Comparison of ENCODE assay signal across 9 mouse cellular contexts in genomic region chr14:61330996-61331561, GRCm38 (mm10). TPM values are rescaled to one million over a fixed set of nuclear protein-coding genes. Genes with fewer than 3 reads are reported as not detected.
A peak's percentile ranks its signal among the peaks of the same experiment; 100 is the strongest.
DNase-seq lines count a peak whose midpoint lies in the region; ATAC-seq and TF ChIP-seq lines count a peak whose summit lies in the region.
"Had no signal": no experiment of that assay in that cellular context is flagged by ENCODE, and none has a peak within 500 bp of the region (broad histone marks: within the 10 kb centered on the region; RNA-seq: fewer than 3 reads in every experiment).

No protein-coding gene starts in this region.

- peak overlapping the region; percentile 85 for H3K27ac ChIP-seq in forebrain, embryonic 14.5 days (ENCODE audit: low read depth, low read length)
- H3K27ac ChIP-seq in liver, postnatal 0 days (ENCODE audit: low read depth) = no peak overlapping the region
- H3K27ac ChIP-seq in neural tube, embryonic 14.5 days (ENCODE audit: low read depth, low read length) = 0 out of 2 replicates have a peak overlapping the region, but pooled peaks have one; percentile 34
- H3K27ac ChIP-seq: limb, embryonic 15.5 days had no signal

- H3K9ac ChIP-seq in forebrain, embryonic 14.5 days (ENCODE audit: low read length) = no peak overlapping the region
- H3K9ac ChIP-seq in liver, postnatal 0 days (replicated peaks) = no peak overlapping the region
- H3K9ac ChIP-seq in neural tube, embryonic 14.5 days (replicated peaks; ENCODE audit: low read depth, low read length) = no peak overlapping the region
- H3K9ac ChIP-seq: limb, embryonic 15.5 days had no signal

- no peaks in the 10 kb centered on the region for H3K36me3 ChIP-seq in E14TG2a.4 (ENCODE audit: insufficient read depth, low read length)
- no peaks in the 10 kb centered on the region for H3K36me3 ChIP-seq in forebrain, embryonic 14.5 days (ENCODE audit: control insufficient read depth, insufficient read depth, low read length)
- H3K36me3 ChIP-seq in liver, postnatal 0 days (replicated peaks; ENCODE audit: insufficient read depth, low read length) = no peaks in the 10 kb centered on the region
- no peaks in the 10 kb centered on the region for H3K36me3 ChIP-seq in neural tube, embryonic 14.5 days (ENCODE audit: control insufficient read depth, insufficient read depth, low read length)

- 8% methylated on average over 13 of the region's 13 CpGs for WGBS in forebrain, embryonic 14.5 days
- WGBS in large intestine, adult 2 months = 14% methylated on average over 13 of the region's 13 CpGs
- WGBS in liver, postnatal 0 days (ENCODE audit: insufficient replicate concordance) = 16% methylated on average over 13 of the region's 13 CpGs
- 9% methylated on average over 13 of the region's 13 CpGs for WGBS in neural tube, embryonic 14.5 days

- intact Hi-C loops in heart, postnatal 14 days (cut with DNase I) = loop anchor here (1.0 to 10.0 kb wide), 3 partner anchors 106 to 1124 kb away; partner anchors contain the start of genes Gucy1b2 and Kpna3

- no peak for TF ChIP-seq EP300 in liver, postnatal 0 days (IDR thresholded peaks at IDR 0.05; ENCODE audit: low read depth)

- no peaks in the 10 kb centered on the region for H3K9me3 ChIP-seq in E14TG2a.4 (ENCODE audit: low read length)
- H3K9me3 ChIP-seq in forebrain, embryonic 14.5 days (replicated peaks; ENCODE audit: control insufficient read depth, low read length) = no peaks in the 10 kb centered on the region
- H3K9me3 ChIP-seq in liver, postnatal 0 days (ENCODE audit: low read length) = no peaks in the 10 kb centered on the region
- no peaks in the 10 kb centered on the region for H3K9me3 ChIP-seq in neural tube, embryonic 14.5 days (ENCODE audit: control insufficient read depth, low read length)
- H3K9me3 ChIP-seq: limb, embryonic 15.5 days had no signal

- H3K4me1 ChIP-seq in E14TG2a.4 (replicated peaks; ENCODE audit: low read depth, low read length) = peaks cover 26% of the 10 kb centered on the region
- peaks cover 12% of the 10 kb centered on the region for H3K4me1 ChIP-seq in forebrain, embryonic 14.5 days (ENCODE audit: control insufficient read depth, insufficient read depth, low read length)
- H3K4me1 ChIP-seq in liver, postnatal 0 days (ENCODE audit: insufficient read depth) = no peaks in the 10 kb centered on the region; the same call in none of the 2 replicates
- peaks cover 3% of the 10 kb centered on the region; the same call in 1 of the 2 replicates for H3K4me1 ChIP-seq in neural tube, embryonic 14.5 days (ENCODE audit: control insufficient read depth, insufficient read depth, low read length)

- H3K4me2 ChIP-seq in forebrain, embryonic 14.5 days (ENCODE audit: low read length) = peak overlapping the region; percentile 29
- H3K4me2 ChIP-seq in liver, postnatal 0 days (ENCODE audit: low read depth, low read length) = no peak overlapping the region
- H3K4me2 ChIP-seq in neural tube, embryonic 14.5 days (ENCODE audit: low read depth, low read length) = peak overlapping the region; percentile 20; the same call in 1 of the 2 replicates
- H3K4me2 ChIP-seq: limb, embryonic 15.5 days had no signal

- peak overlapping the region; percentile 60 for H3K4me3 ChIP-seq in E14TG2a.4 (replicated peaks; ENCODE audit: low read length)
- H3K4me3 ChIP-seq in forebrain, embryonic 14.5 days (ENCODE audit: low read depth, low read length) = no peak overlapping the region
- no peak overlapping the region for H3K4me3 ChIP-seq in liver, postnatal 0 days (ENCODE audit: low read depth, low read length)
- H3K4me3 ChIP-seq in neural tube, embryonic 14.5 days (ENCODE audit: low read depth, low read length) = no peak overlapping the region
- H3K4me3 ChIP-seq: limb, embryonic 15.5 days had no signal

- peak; percentile 78 for ATAC-seq in forebrain, embryonic 14.5 days
- peak; percentile 84 for ATAC-seq in liver, postnatal 0 days
- ATAC-seq in neural tube, embryonic 14.5 days (ENCODE audit: low read depth) = peak; percentile 84

- DNase-seq in c-Kit-positive CD71-positive TER-119-positive erythroid progenitor cells, embryonic 14.5 days (ENCODE audit: low spot score) = peak; percentile 81
- peak; percentile 95 for DNase-seq in forebrain, embryonic 14.5 days (ENCODE audit: low spot score)
- DNase-seq in heart, postnatal 14 days = peak; percentile 86 to 91
- DNase-seq in large intestine, adult 2 months (ENCODE audit: low read depth, low spot score) = peak; percentile 80
- DNase-seq in liver, postnatal 0 days = peak; percentile 85
- DNase-seq in testis, postnatal 14 days (ENCODE audit: low spot score) = peak; percentile 72

- peak; percentile 55 for TF ChIP-seq CTCF in E14TG2a.4 (conservative IDR thresholded peaks at IDR 0.05; ENCODE audit: low read length)
- peak; percentile 95 for TF ChIP-seq CTCF in liver, postnatal 0 days (IDR thresholded peaks at IDR 0.05; ENCODE audit: low read depth)

- H3K27me3 ChIP-seq in E14TG2a.4 (ENCODE audit: insufficient read depth, low read length) = peaks cover 15% of the 10 kb centered on the region
- no peaks in the 10 kb centered on the region for H3K27me3 ChIP-seq in forebrain, embryonic 14.5 days (replicated peaks; ENCODE audit: control insufficient read depth, insufficient read depth, low read length)
- no peaks in the 10 kb centered on the region for H3K27me3 ChIP-seq in liver, postnatal 0 days (ENCODE audit: insufficient read depth, low read length)
- no peaks in the 10 kb centered on the region for H3K27me3 ChIP-seq in neural tube, embryonic 14.5 days (ENCODE audit: control insufficient read depth, insufficient read depth, low read length)
- H3K27me3 ChIP-seq: limb, embryonic 15.5 days had no signal

RNA-seq across cellular contexts. Expression of gene Arl11, which starts 21.5 kb away (rescaled TPM):
- polyA plus RNA-seq in forebrain, embryonic 14.5 days (2014; fragmentation: Nextera tagmentation; extraction: Ambion mirVana) = 0.56 and 0.72 TPM in 2 replicates
- total RNA-seq in heart, postnatal 14 days (2021) = under 1 TPM; 0.83 to 0.96 TPM
- 1.8 and 3.0 TPM in 2 replicates for polyA plus RNA-seq in large intestine, adult 2 months (2012; rRNA removed)
- polyA plus RNA-seq in liver, postnatal 0 days (2015; fragmentation: Nextera tagmentation; extraction: Ambion mirVana) = 2.8 and 3.0 TPM in 2 replicates
- 0.32 and 0.37 TPM in 2 replicates for polyA plus RNA-seq in neural tube, embryonic 14.5 days (2014; fragmentation: Nextera tagmentation; extraction: Ambion mirVana)

RNA-seq across cellular contexts. Expression of gene Ebpl, which starts 29.2 kb away (rescaled TPM):
- 10.0 and 10.5 TPM in 2 replicates for polyA plus RNA-seq in forebrain, embryonic 14.5 days (2014; fragmentation: Nextera tagmentation; extraction: Ambion mirVana)
- total RNA-seq in heart, postnatal 14 days (2021) = 1 to 10 TPM; 1.1 to 1.2 TPM
- polyA plus RNA-seq in large intestine, adult 2 months (2012; rRNA removed) = 1.8 and 1.9 TPM in 2 replicates
- polyA plus RNA-seq in liver, postnatal 0 days (2015; fragmentation: Nextera tagmentation; extraction: Ambion mirVana) = 13.3 and 13.8 TPM in 2 replicates
- polyA plus RNA-seq in neural tube, embryonic 14.5 days (2014; fragmentation: Nextera tagmentation; extraction: Ambion mirVana) = 10.9 and 11.1 TPM in 2 replicates
